Mouse (Mus musculus) olfactory bulb, adult 2 months (tissue): ENCODE results near the gene Cep19. TPM values are rescaled to one million over a fixed set of nuclear protein-coding genes. Genes with fewer than 3 reads are reported as not detected.

Experiments
- H3K27ac ChIP-seq: fragments of 200-500 bp; 2 replicates; pipeline ENCODE4 v1.5.1; 2012; ENCODE audit warnings: low read depth, low read length; ENCODE audit not compliant: insufficient read depth
- H3K4me1 ChIP-seq: fragments of 200-500 bp; 2 replicates; pipeline ENCODE4 v1.6.1; 2012; ENCODE audit warnings: low read length; ENCODE audit not compliant: control insufficient read depth, insufficient read depth
- H3K4me3 ChIP-seq: fragments of 200-500 bp; 2 replicates; pipeline ENCODE4 v1.5.1; 2012; ENCODE audit warnings: mild to moderate bottlenecking, low read depth, low read length, moderate library complexity; ENCODE audit not compliant: insufficient read depth
- CTCF ChIP-seq: fragments of 200-500 bp; IDR thresholded peaks from 2 replicates; pipeline ENCODE4 v1.5.1; 2012; ENCODE audit warnings: low read depth, mild to moderate bottlenecking, low read length, moderate library complexity; ENCODE audit not compliant: insufficient read depth
- POLR2A ChIP-seq: fragments of 200-500 bp; IDR thresholded peaks from 2 replicates; pipeline ENCODE4 v1.6.1; 2012; ENCODE audit warnings: mild to moderate bottlenecking, low read depth, low read length, moderate library complexity; ENCODE audit not compliant: insufficient read depth
- WGBS: fragments of 180-500 bp; shearing (Covaris S2); methylation state at CpG from one replicate; pipeline ENCODE4 v1.1.7; 2018; 5-methylcytosine and 5-hydroxymethylcytosine counted together
- polyA plus RNA-seq: library from polyadenylated mRNA; stranded (reverse); fragments of >200 nt; gene quantifications from 2 replicates; pipeline ENCODE4 v1.2.4, GENCODE M21; 2012; ENCODE audit warnings: low replicate concordance; ENCODE audit not compliant: missing spikeins, insufficient read depth, insufficient read length

Gene Cep19
- polyA plus RNA-seq, 1 experiment: 179 TPM

DNA sequence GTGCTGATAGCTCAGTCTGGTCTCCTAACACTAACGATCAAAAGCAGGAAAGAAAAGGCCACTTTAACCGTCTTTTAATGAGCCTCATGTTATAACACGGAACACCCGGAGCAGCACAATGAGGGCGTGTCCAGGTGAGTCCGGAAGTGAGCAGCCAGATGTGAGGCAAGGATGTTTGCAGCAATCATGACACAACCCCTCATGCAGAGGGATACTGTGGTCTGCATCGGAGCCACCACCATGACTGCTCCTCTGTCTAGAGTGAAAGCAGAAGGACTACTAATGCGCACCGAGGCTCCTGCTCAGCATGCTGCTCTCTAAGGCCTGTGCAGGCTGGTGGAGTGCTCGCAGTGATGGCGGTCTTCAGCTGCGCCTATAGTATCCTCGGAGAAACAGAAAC, 2.7 kb downstream of the Cep19 start:
- TF ChIP-seq CTCF: no peak
- no peak for TF ChIP-seq POLR2A
- 87% methylated on average over 13 of the region's 13 CpGs for WGBS
- Histone ChIP-seq H3K4me3 (no peak overlapping the region), H3K4me1 (peaks cover 5% of the 10 kb centered on the region; the same call in 1 of the 2 replicates), H3K27ac (no peak overlapping the region)

DNA sequence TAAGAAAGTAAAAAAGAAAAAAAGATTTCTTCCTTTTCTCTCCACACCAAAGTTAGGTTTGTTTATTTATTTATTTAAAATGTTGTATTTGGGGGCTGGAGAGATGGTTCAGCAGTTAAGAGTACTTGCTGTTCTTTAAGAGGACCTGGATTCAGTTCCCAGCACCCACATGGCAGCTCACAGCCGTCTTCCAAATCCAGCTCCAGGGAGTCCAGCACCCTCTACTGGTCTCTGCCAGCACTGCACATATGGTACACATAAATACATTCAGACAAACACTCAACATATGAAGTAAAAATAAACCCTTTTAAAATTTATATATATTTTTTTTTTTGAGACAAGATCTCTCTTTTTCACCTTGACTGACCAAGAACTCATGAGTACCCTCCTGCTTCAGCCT, 6.1 kb downstream of the Cep19 start:
- no peak overlapping the region for H3K4me3 ChIP-seq
- 100% methylated on average over 1 of the region's 1 CpGs for WGBS
- peaks cover 2% of the 10 kb centered on the region; the same call in 1 of the 2 replicates for H3K4me1 ChIP-seq
- TF ChIP-seq POLR2A: no peak
- no peak for TF ChIP-seq CTCF
- no peak overlapping the region for H3K27ac ChIP-seq

DNA sequence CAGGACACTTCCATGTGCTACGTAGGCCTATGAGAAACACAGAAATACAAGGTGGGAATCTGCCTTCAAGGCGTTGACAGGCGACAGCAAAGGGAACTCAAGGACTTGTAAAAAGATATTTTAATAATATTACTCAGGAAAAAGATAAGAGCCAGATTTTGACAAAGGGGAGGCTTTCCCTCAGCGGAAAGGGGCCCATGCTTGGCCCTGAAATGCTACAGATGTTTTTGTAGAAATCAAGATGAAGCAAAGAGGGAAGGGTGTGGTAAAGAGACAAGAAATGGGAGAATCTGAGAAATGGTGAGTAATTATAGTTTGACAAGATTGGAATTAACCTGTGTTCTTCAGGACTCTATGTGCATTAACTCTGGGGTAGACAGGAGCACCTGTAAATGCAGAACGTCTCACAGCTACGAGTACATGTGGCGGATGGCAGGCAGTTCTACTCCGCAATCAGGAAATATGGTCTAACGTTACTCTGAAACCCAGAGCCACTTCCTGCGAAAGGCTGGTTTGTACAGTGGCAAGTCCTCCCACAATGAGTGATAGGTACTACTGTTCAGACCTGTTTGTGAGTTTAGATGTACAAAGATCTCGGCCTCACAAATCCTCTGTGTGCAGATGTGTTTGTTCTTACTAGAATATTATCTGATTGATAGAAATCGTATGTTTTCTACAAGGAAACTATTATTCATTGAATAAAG, 7.9 kb downstream of the Cep19 start:
- no peak overlapping the region for H3K4me3 ChIP-seq
- no peak overlapping the region for H3K27ac ChIP-seq
- TF ChIP-seq CTCF: no peak
- no peak for TF ChIP-seq POLR2A
- 90% methylated on average over 12 of the region's 12 CpGs for WGBS
- H3K4me1 ChIP-seq: peaks cover 2% of the 10 kb centered on the region; the same call in 1 of the 2 replicates

DNA sequence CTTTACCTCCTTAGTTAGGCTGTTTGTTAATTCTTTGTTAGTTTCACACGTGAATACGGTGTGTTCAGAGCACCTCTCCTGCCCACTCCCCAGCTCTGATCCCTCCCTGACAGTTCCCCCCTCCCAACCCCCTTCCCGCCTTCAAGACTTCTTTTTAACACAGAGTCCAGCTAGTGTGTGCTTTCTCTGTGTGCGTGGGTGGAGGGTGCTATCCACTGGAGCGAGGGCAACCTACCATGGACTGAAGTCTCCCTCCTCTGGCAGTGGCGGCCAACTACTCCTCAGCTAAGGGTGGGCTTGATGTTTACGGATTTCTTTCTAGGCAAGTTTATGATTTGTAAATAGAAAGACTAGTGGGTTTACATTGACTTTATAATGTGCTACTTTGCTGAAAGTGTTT, 8.6 kb downstream of the Cep19 start:
- Histone ChIP-seq H3K4me1 (peaks cover 2% of the 10 kb centered on the region; the same call in 1 of the 2 replicates), H3K4me3 (no peak overlapping the region), H3K27ac (no peak overlapping the region)
- WGBS: 71% methylated on average over 7 of the region's 7 CpGs
- TF ChIP-seq CTCF (no peak), POLR2A (no peak)

DNA sequence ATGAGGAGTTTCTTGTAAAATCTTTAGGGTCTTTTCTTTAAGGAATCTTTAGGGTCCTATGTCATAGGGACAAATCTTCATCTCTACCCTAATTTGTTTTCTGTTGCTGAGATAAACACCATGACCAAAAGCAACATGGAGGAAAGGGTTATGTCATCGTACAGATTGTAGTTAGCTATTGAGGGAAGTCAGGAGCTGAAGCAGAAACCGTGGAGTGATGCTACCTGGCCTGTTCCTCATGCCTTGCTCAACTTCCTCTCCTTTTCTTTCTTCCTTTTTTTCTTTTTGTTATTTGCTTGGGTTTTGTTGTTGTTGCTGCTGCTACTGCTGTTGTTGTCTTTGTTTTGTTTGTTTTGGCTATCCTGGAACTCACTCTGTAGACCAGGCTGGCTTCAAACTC, 9.0 kb downstream of the Cep19 start:
- 96% methylated on average over 2 of the region's 2 CpGs for WGBS

DNA sequence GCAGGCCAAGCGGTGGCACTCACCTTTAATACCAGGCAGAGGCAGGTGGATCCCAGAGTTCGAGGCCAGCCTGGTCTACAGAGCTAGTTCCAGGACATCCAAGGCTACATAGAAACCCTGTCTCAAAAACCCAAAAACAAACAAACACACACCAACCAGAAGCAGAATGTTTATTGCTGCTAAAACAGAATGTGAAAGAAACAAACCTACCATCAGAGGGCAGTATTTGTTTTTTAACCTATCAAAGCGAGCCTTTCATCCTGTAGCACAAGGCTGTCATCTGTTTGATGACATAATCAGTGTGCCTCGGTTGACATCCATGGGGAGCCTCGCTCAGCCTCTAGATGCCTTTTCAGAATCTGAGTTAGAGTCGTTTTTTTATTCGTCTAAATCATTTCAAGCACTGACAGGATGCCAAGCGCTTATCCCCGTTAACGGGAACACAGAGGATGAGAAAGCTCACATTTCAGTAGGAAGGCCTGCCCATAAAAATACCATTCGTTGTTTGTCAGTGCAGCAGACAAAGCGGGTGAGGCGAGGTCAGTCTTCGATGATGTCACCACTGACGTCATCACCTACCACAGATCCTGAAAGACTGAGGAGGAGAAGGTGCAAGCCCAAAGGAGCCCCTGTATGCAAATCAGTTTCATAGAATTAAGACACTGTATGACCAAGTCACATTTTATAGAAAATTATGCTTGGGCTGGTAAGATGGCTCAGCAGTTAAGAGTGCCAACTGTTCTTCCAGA, 11.5 kb downstream of the Cep19 start:
- Histone ChIP-seq H3K4me3 (no peak overlapping the region), H3K4me1 (peaks cover 2% of the 10 kb centered on the region; the same call in 1 of the 2 replicates), H3K27ac (no peak overlapping the region)
- whole genome bisulfite sequencing: 64% methylated on average over 15 of the region's 15 CpGs
- TF ChIP-seq CTCF: no peak
- no peak for TF ChIP-seq POLR2A

More for the DNA sequence above, 9.0 kb downstream of the Cep19 start:
- H3K4me3 ChIP-seq: no peak overlapping the region
- H3K4me1 ChIP-seq: peaks cover 2% of the 10 kb centered on the region; the same call in 1 of the 2 replicates
- no peak for TF ChIP-seq CTCF
- H3K27ac ChIP-seq: no peak overlapping the region

DNA sequence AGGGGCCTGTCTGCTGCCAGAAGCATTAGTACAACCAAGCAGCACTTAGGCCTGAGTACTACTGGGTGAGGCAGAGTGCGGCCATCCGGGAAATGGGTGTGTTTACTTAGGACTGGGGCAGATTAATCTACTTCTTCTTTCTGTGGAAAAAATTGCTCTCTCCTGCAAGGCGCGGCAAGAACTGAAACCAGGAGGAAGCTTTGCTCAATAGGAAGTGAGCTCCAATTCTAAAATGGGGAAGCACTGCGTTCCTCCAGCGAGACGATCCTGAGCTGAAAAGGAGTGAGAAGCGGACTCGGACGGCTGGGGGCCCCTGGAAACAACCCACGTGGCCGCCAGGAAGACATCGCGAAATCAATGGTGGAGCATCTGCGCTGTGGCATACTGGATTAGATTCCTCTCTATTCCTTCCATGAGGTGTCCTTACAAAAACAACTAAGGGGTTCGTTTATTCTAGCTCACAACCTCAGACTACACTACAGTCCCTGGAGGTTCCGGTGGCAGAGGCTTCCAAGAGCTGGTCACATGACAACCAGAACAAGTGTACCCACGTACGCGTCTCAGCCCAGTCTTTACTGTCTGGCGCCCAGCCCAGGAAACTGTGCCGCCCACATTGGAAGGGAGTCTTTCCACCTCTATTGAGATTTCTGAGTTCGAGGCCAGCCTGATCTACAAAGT, 14.1 kb downstream of the Cep19 start:
- H3K4me3 ChIP-seq: no peak overlapping the region
- TF ChIP-seq CTCF: no peak
- no peak for TF ChIP-seq POLR2A
- WGBS: 57% methylated on average over 23 of the region's 23 CpGs
- H3K27ac ChIP-seq: no peak overlapping the region
- no peaks in the 10 kb centered on the region for H3K4me1 ChIP-seq

DNA sequence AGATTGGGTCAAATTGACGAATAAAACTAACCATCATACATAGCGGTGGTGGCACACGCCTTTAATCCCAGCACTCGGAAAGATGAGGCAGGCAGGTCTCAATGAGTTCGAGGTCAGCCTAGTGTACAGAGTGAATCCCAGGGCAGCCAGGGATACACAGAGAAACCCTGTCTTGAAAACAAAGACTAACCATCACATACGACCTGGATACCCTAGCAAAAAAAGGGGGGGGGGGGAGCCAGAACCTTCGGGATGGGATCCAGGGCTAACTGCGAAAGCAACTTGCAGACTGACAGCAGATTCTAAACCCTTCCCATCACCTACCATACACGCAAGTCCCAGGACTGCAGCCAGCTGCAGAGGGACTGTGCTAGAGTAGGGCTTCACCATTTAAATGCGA, 14.8 kb downstream of the Cep19 start:
- 74% methylated on average over 10 of the region's 10 CpGs for WGBS
- TF ChIP-seq POLR2A: no peak
- no peak for TF ChIP-seq CTCF
- Histone ChIP-seq H3K4me3 (no peak overlapping the region), H3K27ac (no peak overlapping the region), H3K4me1 (no peaks in the 10 kb centered on the region)
